Mouse (Mus musculus) olfactory bulb, adult 2 months (tissue): ENCODE measurements at regions not wholly inside any gene's neighbourhood (a gene's known extent, or its start where the extent isn't known, plus 50 kb on each side); places are given as distances from the start of the nearest gene placed in this dataset.

Experiments used
- CTCF ChIP-seq: fragments of 200-500 bp; IDR thresholded peaks from 2 replicates; pipeline ENCODE4 v1.5.1; 2012; ENCODE audit warnings: low read depth, mild to moderate bottlenecking, low read length, moderate library complexity; ENCODE audit not compliant: insufficient read depth
- POLR2A ChIP-seq: fragments of 200-500 bp; IDR thresholded peaks from 2 replicates; pipeline ENCODE4 v1.6.1; 2012; ENCODE audit warnings: mild to moderate bottlenecking, low read depth, low read length, moderate library complexity; ENCODE audit not compliant: insufficient read depth

DNA sequence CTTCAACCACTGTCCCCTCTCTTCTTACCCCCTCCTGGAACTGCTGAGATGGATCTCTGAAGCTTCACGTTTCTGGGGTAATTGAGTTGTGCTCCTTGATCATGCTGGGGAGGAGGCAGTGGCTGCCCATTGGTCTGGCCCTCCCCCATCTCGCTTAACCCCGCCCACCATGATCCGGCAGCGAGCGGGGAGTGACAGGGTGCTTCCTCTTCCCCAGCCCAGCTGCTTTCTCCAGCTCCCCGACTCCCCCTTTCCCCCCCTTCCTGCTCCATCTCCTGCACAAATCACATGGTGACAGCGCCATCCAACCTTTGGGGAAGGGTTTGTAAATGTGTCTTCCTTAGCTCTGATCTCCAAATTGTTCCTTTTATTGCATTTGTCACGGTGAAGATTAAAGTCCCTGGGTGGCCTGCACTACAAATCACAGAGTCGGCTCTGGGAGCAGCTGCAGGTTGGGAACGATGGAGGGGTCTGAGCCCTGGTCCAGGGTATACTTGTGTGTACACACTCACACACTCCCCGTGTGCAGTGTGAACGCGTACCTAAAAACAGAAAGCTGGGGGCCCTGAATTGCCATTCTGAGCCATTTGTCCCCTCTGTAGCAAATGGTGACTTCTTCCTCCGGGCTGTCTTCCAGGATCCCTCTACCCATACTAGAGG is 52.5 kb upstream of the Btrc start:
- TF ChIP-seq POLR2A (no peak), CTCF (no peak)
